Mouse (Mus musculus) stomach, adult 2 months (tissue): ENCODE data around the gene Acer3. TPM values are rescaled to one million over a fixed set of nuclear protein-coding genes. Genes with fewer than 3 reads are reported as not detected.

Source experiments
- polyA plus RNA-seq: library from polyadenylated mRNA; depleted of rRNA; stranded (reverse); fragments of >200 nt; gene quantifications from 2 replicates; pipeline ENCODE4 v1.2.3, GENCODE M21; 2012; rRNA removed

Gene Acer3
- polyA plus RNA-seq: 1.4 and 1.7 TPM in 2 replicates

GRCm38 (mm10) chr7:98321083-98321482 is at the start of gene Acer3:
Gene Acer3, minus strand, starts transcription at chr7:98321208.

GRCm38 (mm10) chr7:98361063-98361652 is 40.1 kb upstream of the Acer3 start, which contains the start of gene Tsku:
Gene Tsku, minus strand, starts transcription at chr7:98361328.

GRCm38 (mm10) chr7:98199381-98199780 is 121.6 kb downstream of the Acer3 start, which contains the start of gene B3gnt6:
Gene B3gnt6, minus strand, starts transcription at chr7:98199481.

GRCm38 (mm10) chr7:98177929-98178559 is 143.0 kb downstream of the Acer3 start, which contains the start of gene Capn5:
Gene Capn5, minus strand, starts transcription at chr7:98178274.

Other genes starting within 250 kb of the Acer3 start
- gene Myo7a, start 201.7 kb downstream of the Acer3 start, polyA plus RNA-seq: 5.0 and 6.3 TPM in 2 replicates
- 3.0 and 3.7 TPM in 2 replicates for gene Omp, start 175.7 kb downstream of the Acer3 start, polyA plus RNA-seq
- 42.3 and 42.5 TPM in 2 replicates for gene Capn5, start 142.9 kb downstream of the Acer3 start, polyA plus RNA-seq
- gene B3gnt6, start 121.7 kb downstream of the Acer3 start, polyA plus RNA-seq: 0.28 and 0.38 TPM in 2 replicates
- gene Tsku, start 40.1 kb upstream of the Acer3 start, polyA plus RNA-seq: 42.7 and 45.1 TPM in 2 replicates
- gene Gucy2d, start 119.2 kb upstream of the Acer3 start, polyA plus RNA-seq: not detected in 2 replicates
- 5.9 and 7.4 TPM in 2 replicates for gene Lrrc32, start 168.1 kb upstream of the Acer3 start, polyA plus RNA-seq